Mouse (Mus musculus): ENCODE measurements around the gene Gmnn.
A peak's percentile ranks its signal among the peaks of the same experiment; 100 is the strongest.

The Gmnn gene

DNA sequence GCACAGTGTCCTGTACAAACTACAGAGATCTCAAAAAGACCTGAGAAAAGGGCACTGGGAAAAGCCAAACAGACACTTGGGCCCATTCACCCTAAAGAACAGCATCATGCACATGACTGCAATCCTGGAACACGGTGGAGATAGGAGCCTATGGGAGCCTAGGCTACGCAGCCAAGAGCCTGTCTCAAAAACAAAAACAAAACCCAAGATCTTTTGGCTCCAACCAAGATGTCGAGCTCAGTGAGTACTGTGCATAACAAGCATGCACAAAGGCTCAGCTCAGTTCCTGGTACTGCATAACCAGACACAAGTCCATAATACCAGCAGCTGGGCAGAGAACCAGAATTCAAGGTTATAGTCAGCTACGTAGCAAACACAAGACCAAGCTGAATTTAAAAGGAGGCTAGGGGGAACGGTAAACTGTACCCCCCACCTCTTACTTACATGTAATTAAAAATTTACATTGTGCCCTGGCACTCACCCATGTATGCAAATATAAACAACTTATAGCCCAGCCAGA, 1.3 kb downstream of the Gmnn start:
- no peak for DNase-seq

DNA sequence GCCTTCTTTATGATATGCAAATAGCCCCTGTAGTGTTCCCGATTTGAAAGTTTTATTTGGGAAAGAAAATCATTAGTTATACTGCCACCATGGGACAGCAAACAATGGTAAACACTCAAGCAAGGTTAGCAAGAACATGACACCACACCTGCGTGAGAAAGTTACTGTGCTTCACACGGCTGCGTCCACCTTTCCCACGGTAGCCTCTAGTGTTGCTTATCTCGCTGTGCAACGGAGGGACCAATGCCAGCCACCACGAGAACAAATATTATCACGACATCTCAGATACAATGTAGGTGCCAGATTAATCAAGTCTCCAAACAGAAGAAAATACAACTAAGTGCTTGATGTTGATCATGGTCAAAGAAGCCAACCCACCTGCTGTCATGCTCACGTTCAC, 2.3 kb downstream of the Gmnn start:
- DNase-seq: no peak

- no peak for DNase-seq
These were observed 3.7 kb downstream of the Gmnn start for GRCm38 (mm10) chr13:24757820-24758564.

DNA sequence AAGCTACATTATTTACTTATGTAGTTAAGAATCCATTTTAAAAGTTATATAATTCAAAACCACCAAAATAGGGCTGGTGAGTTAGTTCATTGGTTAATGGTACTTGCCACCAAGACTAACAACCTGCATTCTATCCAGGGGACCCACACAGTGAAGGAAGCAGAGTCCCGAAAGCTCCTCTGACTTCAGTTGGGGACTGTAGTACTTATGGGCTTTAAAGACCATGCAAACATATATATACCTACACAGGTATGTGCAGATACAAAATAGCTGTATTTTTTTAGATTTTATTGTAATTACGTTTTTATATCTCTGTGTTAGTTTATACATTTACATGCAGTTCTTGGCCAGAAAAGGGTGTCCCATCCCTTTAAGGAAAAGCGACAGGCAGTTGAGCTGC, 5.0 kb downstream of the Gmnn start:
- DNase-seq: no peak

- no peak for DNase-seq
These were observed 10.3 kb downstream of the Gmnn start for GRCm38 (mm10) chr13:24751396-24751795.

GRCm38 (mm10) chr13:24750807-24751206, 10.9 kb downstream of the Gmnn start:
- DNase-seq: no peak

DNA sequence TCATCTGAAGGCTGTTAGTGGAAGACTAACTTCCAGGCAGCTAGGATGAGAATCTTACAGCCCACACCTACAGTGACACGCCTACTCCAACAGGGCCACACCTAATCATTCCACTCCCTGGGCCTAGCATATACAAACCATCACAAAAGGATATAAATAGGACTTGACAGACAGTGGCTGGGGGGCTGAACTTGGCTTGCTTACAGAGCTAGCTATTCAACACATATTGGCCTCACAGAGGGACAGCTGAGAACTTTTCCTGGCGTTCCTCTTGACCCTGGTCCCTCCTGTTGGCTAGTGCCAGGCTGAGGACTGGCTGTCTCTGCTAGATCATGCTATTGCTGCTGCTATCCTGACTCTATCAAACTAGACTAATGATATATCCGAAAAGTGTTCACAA, 13.9 kb downstream of the Gmnn start:
- DNase-seq: no peak

GRCm38 (mm10) chr13:24741028-24741427, 20.7 kb downstream of the Gmnn start, which contains the start of gene Armh2:
Armh2 (plus strand) TSS chr13:24741232.
- no peak for DNase-seq

GRCm38 (mm10) chr13:24735608-24736131, 26.1 kb downstream of the Gmnn start:
- no peak for DNase-seq

GRCm38 (mm10) chr13:24734502-24734901, 27.2 kb downstream of the Gmnn start:
- DNase-seq: no peak

GRCm38 (mm10) chr13:24729128-24729527, 32.6 kb downstream of the Gmnn start:
- DNase-seq: no peak

DNA sequence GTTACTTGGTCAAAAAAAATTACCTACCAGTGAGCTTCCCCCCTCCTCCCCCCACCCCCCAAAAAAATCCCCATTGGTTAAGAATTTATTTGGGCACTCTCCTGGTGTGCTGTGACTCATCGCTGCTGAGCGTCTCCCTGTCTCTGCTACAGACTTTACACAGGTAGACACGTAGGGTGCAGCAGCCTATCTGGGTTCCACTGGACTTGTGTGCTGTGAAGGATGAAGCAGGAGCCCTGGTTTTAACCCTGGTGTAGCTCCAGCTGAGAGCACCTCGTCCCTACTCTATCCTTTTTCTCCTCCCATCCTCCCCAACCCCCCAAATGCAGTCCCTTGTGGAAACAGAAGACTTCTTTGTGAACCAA, 37.3 kb downstream of the Gmnn start:
- DNase-seq: no peak

- DNase-seq: no peak
These were observed 37.9 kb downstream of the Gmnn start for GRCm38 (mm10) chr13:24723699-24724394.

GRCm38 (mm10) chr13:24721502-24721901, 40.2 kb downstream of the Gmnn start:
- no peak for DNase-seq

GRCm38 (mm10) chr13:24717677-24718076, 44.0 kb downstream of the Gmnn start:
- DNase-seq: no peak

DNA sequence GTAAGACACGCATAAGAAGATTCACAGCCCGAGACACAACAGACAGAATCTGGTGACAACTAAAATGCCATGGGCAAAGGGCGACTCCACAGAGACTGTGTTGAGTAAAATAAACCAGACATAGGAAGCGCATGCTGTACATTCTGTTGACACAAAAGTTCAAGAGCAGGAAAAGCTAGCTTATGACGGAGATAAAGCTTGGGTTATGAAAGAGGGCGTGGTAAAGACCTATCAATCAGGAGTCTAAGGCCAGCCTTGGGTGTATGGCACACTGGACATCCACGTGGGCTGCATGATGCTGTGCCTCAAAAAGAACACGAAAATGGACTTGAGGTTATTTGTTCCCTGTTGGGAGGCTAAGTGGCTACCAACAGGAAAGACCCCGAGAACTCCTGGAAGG, 45.3 kb downstream of the Gmnn start:
- DNase-seq: no peak

DNA sequence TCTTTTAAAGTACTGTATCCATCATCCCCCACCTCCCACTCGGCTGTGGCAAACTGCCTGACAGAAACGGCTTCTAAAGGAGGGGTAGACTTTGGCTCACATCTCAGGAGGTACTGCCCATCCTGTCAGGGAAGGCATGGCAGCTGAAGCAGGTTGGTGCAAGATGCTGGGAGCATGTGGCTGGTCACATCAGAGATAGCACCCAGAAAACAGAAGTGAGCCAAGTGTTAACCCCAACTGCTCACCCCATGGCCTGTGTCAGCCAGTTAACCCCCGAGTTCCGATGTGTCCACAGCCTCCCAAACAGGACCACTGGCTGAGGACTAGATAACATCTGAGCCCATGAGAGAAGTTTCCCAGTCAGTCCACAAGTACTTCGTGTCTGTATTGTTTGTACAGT, 46.1 kb downstream of the Gmnn start:
- no peak for DNase-seq

- no peak for DNase-seq
These were observed 47.3 kb downstream of the Gmnn start for GRCm38 (mm10) chr13:24714360-24714885.

- peak; percentile 77 for DNase-seq
These were observed 48.2 kb downstream of the Gmnn start for GRCm38 (mm10) chr13:24713434-24714000.

- DNase-seq: no peak
These were observed 49.1 kb downstream of the Gmnn start for GRCm38 (mm10) chr13:24712581-24713130.

GRCm38 (mm10) chr13:24710968-24711367, 50.8 kb downstream of the Gmnn start:
- DNase-seq: no peak

- DNase-seq: no peak
These were observed 51.9 kb downstream of the Gmnn start for GRCm38 (mm10) chr13:24709656-24710396.

Measured in cerebellum, adult 11-12 months (tissue).